Mouse (Mus musculus): ENCODE measurements around the gene Pklr. TPM values are rescaled to one million over a fixed set of nuclear protein-coding genes. Genes with fewer than 3 reads are reported as not detected.

Pklr gene
- polyA plus RNA-seq, 1 experiment, result 1.1 TPM

DNA sequence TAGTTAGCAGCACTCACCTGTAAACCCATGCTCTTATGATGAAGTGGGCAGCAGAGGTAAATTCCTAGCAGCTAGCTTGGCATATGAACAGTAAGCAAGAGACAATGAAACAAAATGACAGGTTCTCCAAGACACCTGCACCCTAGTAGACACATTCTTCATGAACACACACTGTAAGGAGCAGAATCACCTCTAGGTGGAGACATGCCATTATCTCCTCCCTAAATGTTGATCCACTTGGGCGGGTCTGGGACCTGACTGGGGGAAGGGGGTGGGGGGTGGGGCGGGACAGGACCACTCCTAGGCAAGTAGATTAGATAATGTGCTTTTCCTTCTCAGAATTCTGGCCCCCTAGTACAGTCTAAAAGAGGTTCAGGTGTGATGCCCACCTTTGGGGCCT lies 20.4 kb upstream of the Pklr start:
- no peak overlapping the region for H3K4me3 ChIP-seq (replicated peaks; ENCODE audit: extremely low read depth, low read depth, low read length)
- no peak for TF ChIP-seq POLR2A (IDR thresholded peaks at IDR 0.05; ENCODE audit: borderline replicate concordance, extremely low read depth, low read depth, low read length)
- peak; percentile 23; the same call in 1 of the 2 replicates for TF ChIP-seq CTCF (IDR thresholded peaks at IDR 0.05; ENCODE audit: insufficient read depth, low read length)
- 0% methylated on average over 2 of the region's 2 CpGs for WGBS
- no peaks in the 10 kb centered on the region for H3K4me1 ChIP-seq (ENCODE audit: control insufficient read depth, insufficient read depth, low read length)
- DNase-seq, result no peak

DNA sequence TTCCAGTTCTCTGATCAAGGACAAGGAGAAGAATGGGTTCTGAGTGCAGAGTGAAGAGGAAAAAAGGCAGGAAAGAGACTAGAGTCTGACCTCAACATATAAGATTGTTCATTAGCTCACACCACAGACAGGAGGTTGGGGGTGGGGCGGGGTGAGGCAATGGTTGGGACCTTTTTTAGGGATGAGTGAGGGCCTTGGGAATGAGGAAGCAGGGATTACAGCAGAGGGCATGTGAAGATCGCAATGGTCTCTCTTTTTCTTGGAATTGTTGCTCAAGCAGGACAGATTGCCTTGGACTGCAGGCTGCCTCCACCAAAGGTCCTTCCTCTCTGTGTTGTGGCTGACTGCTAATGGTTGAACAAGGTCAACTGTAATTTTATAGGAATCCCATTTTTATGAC lies 12.6 kb upstream of the Pklr start:
- no peak overlapping the region for H3K4me3 ChIP-seq (replicated peaks; ENCODE audit: extremely low read depth, low read depth, low read length)
- 45% methylated on average over 2 of the region's 2 CpGs for WGBS
- no peak for TF ChIP-seq POLR2A (IDR thresholded peaks at IDR 0.05; ENCODE audit: borderline replicate concordance, extremely low read depth, low read depth, low read length)
- no peak for TF ChIP-seq CTCF (IDR thresholded peaks at IDR 0.05; ENCODE audit: insufficient read depth, low read length)
- DNase-seq, result no peak
- H3K4me1 ChIP-seq (ENCODE audit: control insufficient read depth, insufficient read depth, low read length), result peaks cover 4% of the 10 kb centered on the region; the same call in 1 of the 2 replicates

DNA sequence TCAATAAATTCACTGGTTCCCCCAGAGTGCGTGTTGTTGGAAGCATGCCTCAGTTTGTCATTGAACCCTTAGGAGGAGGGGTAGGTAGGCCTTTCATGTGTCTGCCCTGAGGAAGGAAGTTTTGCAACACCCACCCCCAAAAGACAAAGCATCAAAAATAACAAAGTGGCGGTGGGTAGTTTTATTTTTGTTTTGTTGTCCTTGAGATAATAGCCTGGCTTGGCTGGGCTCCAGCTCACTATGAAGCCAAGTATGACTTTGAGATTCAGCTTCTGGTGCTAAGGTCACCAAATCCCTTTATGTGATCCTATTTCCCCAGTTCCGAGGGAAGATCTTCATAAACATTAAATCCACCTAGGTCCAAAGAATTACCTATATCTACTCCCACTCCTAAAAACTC lies 11.7 kb upstream of the Pklr start:
- DNase-seq, result no peak

DNA sequence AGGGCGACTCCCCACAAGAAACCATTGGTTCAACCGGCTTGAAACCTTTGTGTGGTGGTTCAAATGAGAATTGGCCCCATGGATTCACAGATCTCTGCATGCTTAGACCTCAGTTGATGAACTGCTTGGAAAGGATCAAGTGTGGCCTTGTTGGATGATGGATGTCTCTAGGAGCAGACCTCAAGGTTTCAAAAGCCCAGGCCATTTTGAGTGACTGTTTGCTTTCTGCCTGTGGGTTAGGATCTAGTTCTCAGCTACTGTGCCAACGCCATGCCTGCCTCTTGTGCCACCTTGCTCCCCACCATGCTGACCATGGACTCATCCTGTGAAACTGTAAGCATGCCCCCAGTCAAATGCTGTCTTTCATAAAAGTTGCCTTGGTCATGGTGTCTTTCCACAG lies 10.0 kb upstream of the Pklr start:
- WGBS, result 92% methylated on average over 3 of the region's 3 CpGs
- H3K4me1 ChIP-seq (ENCODE audit: control insufficient read depth, insufficient read depth, low read length), result peaks cover 4% of the 10 kb centered on the region; the same call in 1 of the 2 replicates
- DNase-seq, result no peak
- TF ChIP-seq POLR2A (IDR thresholded peaks at IDR 0.05; ENCODE audit: borderline replicate concordance, extremely low read depth, low read depth, low read length) (no peak), CTCF (IDR thresholded peaks at IDR 0.05; ENCODE audit: insufficient read depth, low read length) (no peak)
- H3K4me3 ChIP-seq (replicated peaks; ENCODE audit: extremely low read depth, low read depth, low read length), result no peak overlapping the region

More for the DNA sequence above, 11.7 kb upstream of the Pklr start:
- 38% methylated on average over 3 of the region's 3 CpGs for WGBS
- no peak for TF ChIP-seq CTCF (IDR thresholded peaks at IDR 0.05; ENCODE audit: insufficient read depth, low read length)
- TF ChIP-seq POLR2A (IDR thresholded peaks at IDR 0.05; ENCODE audit: borderline replicate concordance, extremely low read depth, low read depth, low read length), result no peak
- no peak overlapping the region for H3K4me3 ChIP-seq (replicated peaks; ENCODE audit: extremely low read depth, low read depth, low read length)
- H3K4me1 ChIP-seq (ENCODE audit: control insufficient read depth, insufficient read depth, low read length), result peaks cover 4% of the 10 kb centered on the region; the same call in 1 of the 2 replicates

DNA sequence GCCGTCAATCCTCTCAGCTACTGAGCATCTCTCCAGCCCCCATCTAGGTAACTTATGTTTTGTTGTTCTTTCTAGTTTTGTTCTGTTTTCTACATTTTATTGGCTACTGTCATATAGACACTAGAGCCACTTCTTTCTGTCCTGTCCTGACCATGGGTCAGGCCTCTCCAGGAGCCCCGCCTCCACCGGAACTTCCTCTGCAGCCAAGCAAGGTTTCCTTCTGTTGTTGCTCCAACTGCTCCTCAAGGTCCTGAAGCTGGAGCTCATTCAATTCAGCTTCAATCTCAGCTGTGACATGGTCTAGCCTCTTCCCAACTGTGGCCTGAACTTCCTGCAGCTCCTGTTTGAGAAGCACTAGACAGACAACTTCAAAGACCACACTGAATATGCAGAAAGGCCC lies 6.0 kb upstream of the Pklr start:
- 62% methylated on average over 3 of the region's 3 CpGs for WGBS

DNA sequence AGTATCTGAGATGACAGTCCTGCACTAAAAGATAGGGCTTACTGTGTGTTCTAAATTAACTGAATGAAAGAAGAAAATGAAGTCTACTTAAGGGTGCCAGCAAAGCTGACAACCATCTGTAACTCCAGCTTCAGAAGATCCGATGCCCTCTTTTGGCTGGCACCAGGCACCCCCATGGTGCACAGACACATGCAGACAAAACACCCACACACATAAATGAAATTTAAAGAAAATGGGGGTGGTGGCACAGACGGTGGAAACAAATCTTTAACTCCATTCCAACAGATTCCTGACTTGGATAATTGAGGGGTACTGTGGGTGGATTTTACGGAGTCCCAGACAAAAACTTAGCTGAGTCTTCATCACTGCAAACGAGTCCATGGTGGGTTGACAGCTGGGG lies 4.1 kb upstream of the Pklr start:
- TF ChIP-seq CTCF (IDR thresholded peaks at IDR 0.05; ENCODE audit: insufficient read depth, low read length) (no peak), POLR2A (IDR thresholded peaks at IDR 0.05; ENCODE audit: borderline replicate concordance, extremely low read depth, low read depth, low read length) (no peak)
- 43% methylated on average over 4 of the region's 4 CpGs for WGBS
- no peaks in the 10 kb centered on the region for H3K4me1 ChIP-seq (ENCODE audit: control insufficient read depth, insufficient read depth, low read length)
- DNase-seq, result no peak
- no peak overlapping the region for H3K4me3 ChIP-seq (replicated peaks; ENCODE audit: extremely low read depth, low read depth, low read length)

More for the DNA sequence above, 6.0 kb upstream of the Pklr start:
- TF ChIP-seq CTCF (IDR thresholded peaks at IDR 0.05; ENCODE audit: insufficient read depth, low read length) (no peak), POLR2A (IDR thresholded peaks at IDR 0.05; ENCODE audit: borderline replicate concordance, extremely low read depth, low read depth, low read length) (no peak)
- Histone ChIP-seq H3K4me3 (replicated peaks; ENCODE audit: extremely low read depth, low read depth, low read length) (no peak overlapping the region), H3K4me1 (ENCODE audit: control insufficient read depth, insufficient read depth, low read length) (no peaks in the 10 kb centered on the region)
- no peak for DNase-seq

DNA sequence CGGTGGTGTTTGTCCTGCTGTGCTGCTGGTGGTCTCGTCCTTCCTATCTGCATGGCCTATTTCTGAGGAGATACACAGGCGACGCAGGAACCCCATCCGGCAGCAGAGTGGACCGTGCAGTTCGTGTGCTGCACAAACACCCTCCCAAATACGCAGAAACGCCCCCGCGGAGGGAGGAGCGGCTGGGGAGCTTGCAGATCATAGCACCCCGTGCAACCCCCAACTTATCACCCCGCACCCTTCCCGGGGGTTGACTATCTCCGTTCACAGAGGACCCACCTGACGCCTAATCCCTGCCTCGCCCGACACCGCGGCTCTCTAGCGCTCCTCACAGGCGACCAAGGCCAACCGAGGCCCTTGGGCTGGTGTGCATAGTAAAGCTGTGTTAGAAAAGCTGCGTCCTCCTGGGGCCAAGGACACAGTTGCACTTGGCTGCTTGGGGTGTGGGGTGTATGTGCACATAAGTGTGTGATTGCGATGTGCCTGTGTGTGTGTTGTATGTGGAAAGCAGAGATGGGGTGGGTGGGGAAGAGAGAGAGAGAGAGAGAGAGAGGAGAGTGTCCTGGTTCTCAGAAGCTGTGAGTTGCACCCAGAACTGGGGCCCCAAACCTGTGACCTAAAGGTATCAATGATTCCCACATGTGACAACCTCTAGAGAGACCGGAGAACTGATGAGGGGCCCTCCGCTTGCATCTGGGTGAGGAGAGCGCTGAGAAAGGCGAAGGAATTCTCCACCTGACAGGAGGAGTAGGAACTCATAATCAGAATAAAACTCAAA lies 3.5 kb upstream of the Pklr start:
- TF ChIP-seq POLR2A (IDR thresholded peaks at IDR 0.05; ENCODE audit: borderline replicate concordance, extremely low read depth, low read depth, low read length) (no peak), CTCF (IDR thresholded peaks at IDR 0.05; ENCODE audit: insufficient read depth, low read length) (peak; percentile 36; the same call in 1 of the 2 replicates)
- no peaks in the 10 kb centered on the region for H3K4me1 ChIP-seq (ENCODE audit: control insufficient read depth, insufficient read depth, low read length)
- DNase-seq, result peak; percentile 24
- WGBS, result 17% methylated on average over 30 of the region's 30 CpGs
- H3K4me3 ChIP-seq (replicated peaks; ENCODE audit: extremely low read depth, low read depth, low read length), result no peak overlapping the region

DNA sequence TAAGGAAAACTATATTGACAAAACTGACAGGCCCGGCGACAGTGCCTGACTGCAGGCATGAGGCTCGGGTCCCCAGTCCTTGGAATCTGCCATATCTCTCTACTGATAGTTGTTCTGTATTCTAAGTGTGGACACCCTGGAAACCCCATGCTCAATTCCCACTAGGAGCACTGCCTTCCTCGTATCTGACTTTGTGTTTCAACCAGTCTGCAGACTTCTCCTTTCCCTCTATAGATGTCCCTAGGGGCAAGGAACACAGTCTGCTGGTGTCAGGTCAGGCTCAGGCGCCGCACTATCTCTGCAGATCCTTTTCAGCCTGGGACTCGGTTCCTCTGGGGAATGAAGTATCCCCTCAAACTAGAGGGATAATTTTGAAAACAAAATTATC lies 2.9 kb upstream of the Pklr start:
- TF ChIP-seq POLR2A (IDR thresholded peaks at IDR 0.05; ENCODE audit: borderline replicate concordance, extremely low read depth, low read depth, low read length), result no peak
- no peak for TF ChIP-seq CTCF (IDR thresholded peaks at IDR 0.05; ENCODE audit: insufficient read depth, low read length)
- no peak overlapping the region for H3K4me3 ChIP-seq (replicated peaks; ENCODE audit: extremely low read depth, low read depth, low read length)
- no peak for DNase-seq
- WGBS, result 73% methylated on average over 7 of the region's 7 CpGs
- H3K4me1 ChIP-seq (ENCODE audit: control insufficient read depth, insufficient read depth, low read length), result no peaks in the 10 kb centered on the region

DNA sequence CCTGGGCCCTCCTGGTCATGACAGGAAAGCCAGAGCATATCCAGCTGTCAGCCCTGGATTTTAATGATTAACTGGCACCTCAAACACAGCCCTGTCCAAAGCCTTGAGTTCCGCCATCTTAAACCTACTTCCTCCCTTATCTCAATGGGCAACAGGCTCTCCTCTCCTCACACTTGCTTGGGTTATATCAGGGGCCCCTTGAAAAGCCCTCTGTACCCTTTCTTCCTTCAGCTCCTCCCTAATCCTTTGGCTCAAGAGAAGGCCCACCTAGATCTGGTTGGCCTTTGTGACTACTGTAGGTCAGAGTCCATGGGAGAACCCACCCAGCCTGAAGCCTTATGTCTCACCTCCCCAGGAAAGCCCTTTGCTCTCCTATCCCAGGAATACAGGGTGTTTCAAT lies 2.2 kb upstream of the Pklr start:
- TF ChIP-seq POLR2A (IDR thresholded peaks at IDR 0.05; ENCODE audit: borderline replicate concordance, extremely low read depth, low read depth, low read length) (no peak), CTCF (IDR thresholded peaks at IDR 0.05; ENCODE audit: insufficient read depth, low read length) (no peak)
- Histone ChIP-seq H3K4me3 (replicated peaks; ENCODE audit: extremely low read depth, low read depth, low read length) (no peak overlapping the region), H3K4me1 (ENCODE audit: control insufficient read depth, insufficient read depth, low read length) (no peaks in the 10 kb centered on the region)
- no peak for DNase-seq
- WGBS, result 86% methylated on average over 1 of the region's 1 CpGs

DNA sequence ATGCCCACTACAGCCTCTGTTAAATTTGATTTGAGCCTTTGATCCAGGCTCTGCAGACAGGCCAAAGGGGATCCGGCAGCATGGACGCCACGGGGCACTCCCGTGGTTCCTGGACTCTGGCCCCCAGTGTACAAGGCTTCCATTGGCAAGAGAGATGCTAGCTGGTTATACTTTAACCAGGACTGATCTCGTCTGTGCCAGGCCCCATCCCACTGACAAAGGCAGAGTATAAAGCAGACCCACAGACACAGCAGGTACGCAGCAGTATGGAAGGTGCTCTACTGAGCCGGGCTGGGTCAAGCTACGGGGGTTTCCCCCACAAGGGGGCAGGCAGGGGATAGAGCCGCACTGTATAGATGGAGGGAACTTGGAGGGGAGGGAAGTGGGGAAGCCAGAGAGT lies 423 bp downstream of the Pklr start:
- no peak for DNase-seq
- H3K4me3 ChIP-seq (replicated peaks; ENCODE audit: extremely low read depth, low read depth, low read length), result no peak overlapping the region
- no peaks in the 10 kb centered on the region for H3K4me1 ChIP-seq (ENCODE audit: control insufficient read depth, insufficient read depth, low read length)
- 41% methylated on average over 9 of the region's 9 CpGs for WGBS
- no peak for TF ChIP-seq POLR2A (IDR thresholded peaks at IDR 0.05; ENCODE audit: borderline replicate concordance, extremely low read depth, low read depth, low read length)
- no peak for TF ChIP-seq CTCF (IDR thresholded peaks at IDR 0.05; ENCODE audit: insufficient read depth, low read length)
